Mouse (Mus musculus): ENCODE results near the gene Zc3h15.

DNA sequence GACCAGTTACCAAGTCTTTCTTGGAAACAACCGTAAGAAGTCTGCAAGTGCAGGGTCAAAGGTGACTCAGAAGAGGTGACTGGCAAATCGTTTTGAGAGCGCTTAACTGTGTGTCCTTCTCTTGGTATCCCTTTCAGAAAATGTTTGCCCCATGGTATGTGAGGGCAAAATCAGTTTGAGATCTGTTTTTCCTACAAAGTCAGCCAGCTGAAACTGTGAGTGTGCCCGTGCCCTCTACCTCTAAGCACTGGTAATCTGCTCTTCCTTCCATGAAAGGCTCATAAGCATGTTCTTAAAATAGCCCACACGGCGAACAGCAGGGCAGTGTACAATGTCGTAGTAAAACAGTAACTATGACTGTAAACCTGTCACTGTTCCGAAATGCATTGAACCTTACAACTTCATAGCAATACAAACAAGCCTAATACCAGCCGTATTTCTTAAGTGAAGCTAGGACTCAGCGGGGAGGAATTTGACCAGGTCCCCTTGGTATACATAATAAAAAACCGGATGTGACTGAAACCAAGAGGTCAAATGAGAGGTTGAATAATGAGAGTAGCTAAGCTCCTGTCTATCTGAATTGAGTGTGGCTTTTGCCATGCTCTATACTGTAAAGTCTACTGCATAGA lies 65.8 kb downstream of the Zc3h15 start:
- TF ChIP-seq POLR2A (IDR thresholded peaks at IDR 0.05; ENCODE audit: control insufficient read depth, low read depth, low read length) (no peak), CTCF (IDR thresholded peaks at IDR 0.05; ENCODE audit: control insufficient read depth, insufficient read depth, insufficient replicate concordance, low read depth, low read length) (no peak)

All from testis, adult 2 months (tissue).